Mouse (Mus musculus) testis, postnatal 10 days (tissue): Measurements from ENCODE around the gene Arcn1.
A peak's percentile ranks its signal among the peaks of the same experiment; 100 is the strongest.

Source experiments
- DNase-seq: peaks from one replicate; pipeline ENCODE4 v3.0.0; 2021; ENCODE audit warnings: low spot score

Gene Arcn1

DNA sequence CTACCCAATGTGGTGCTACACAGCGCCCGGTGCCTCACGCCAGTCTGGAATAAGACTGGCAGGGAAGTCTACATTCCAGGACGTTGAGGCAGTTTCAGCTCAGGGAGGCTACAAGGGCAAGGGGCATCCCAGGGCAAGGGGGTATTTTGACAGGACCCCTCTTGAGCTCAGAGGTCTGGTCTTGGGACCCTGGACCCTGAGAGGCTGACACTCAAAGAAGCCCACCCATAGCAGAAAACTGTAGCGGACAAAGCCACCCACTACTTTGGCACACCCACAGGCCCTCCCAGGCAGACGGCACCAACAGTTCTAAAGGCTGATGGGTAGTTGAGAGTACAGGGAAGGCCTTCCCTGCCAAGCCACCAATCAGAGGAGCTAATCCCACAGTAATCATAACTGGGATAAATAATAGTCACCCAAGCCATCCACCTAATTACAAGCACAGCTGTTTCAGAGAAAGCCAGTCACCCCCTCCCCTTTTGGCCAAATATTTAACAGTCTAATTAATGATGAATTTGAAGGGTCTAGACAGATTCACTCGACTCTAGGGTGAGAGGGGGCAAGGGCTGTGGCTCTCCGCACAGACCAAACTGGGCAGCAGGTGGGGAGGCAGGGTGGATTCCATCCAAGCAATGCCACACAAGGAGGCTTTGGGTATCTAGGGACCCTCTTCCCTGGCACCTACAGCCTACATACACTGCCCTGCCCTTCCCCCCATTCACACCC, 47.9 kb downstream of the Arcn1 start:
- DNase-seq = no peak

DNA sequence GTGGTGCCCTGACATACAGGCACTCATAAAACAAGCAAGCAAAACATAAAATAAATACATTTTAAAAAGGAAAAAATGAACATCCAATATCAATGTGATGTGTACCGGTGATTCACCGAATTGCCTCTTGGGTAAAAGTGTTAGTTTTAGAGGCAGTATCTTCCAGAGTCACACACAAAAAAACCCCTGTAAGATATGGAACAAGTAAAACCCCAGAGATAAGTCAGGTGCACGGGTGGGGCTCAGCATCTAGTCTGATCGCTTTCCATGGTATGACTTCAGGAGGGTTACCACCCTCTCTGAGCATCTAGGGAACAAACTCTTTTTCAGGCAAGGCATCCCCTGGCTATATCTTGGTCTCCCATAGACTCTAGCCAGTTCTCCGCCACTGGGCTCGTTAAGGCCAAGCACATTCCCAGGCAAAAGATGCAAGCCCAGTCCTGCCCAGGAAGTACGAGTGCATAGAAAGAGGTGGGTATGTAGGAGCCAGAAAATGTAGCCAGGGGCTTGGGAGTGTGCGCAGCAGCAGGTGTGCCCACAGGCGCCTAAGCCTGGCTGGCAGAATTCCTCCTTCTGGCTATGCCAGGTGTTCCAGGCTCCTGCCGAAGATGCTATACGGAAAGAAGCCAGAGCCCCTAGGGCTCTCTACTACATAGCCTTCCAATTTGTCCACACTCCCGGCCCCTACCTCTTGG, 48.6 kb downstream of the Arcn1 start:
- DNase-seq = no peak

DNA sequence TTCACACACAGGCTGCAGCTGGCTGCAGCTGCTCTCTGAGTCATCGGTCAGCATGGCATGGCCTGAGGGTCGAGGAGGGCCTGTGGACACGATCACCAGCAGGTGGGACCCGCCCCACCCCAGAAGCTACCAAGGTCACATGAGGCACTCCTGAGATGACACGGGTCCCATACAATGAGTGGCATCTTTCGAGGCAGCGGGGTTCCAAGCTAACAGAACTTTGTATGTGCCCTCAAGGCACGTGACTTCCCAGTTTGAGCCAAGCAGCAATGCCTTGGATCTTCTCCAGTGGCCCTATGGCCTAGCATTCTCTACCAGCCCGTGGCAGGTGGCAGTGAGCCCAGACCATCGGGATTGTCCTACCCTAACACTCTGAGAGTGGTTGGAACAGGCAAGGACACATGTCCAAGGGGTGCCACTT, 49.8 kb downstream of the Arcn1 start:
- DNase-seq = no peak

DNA sequence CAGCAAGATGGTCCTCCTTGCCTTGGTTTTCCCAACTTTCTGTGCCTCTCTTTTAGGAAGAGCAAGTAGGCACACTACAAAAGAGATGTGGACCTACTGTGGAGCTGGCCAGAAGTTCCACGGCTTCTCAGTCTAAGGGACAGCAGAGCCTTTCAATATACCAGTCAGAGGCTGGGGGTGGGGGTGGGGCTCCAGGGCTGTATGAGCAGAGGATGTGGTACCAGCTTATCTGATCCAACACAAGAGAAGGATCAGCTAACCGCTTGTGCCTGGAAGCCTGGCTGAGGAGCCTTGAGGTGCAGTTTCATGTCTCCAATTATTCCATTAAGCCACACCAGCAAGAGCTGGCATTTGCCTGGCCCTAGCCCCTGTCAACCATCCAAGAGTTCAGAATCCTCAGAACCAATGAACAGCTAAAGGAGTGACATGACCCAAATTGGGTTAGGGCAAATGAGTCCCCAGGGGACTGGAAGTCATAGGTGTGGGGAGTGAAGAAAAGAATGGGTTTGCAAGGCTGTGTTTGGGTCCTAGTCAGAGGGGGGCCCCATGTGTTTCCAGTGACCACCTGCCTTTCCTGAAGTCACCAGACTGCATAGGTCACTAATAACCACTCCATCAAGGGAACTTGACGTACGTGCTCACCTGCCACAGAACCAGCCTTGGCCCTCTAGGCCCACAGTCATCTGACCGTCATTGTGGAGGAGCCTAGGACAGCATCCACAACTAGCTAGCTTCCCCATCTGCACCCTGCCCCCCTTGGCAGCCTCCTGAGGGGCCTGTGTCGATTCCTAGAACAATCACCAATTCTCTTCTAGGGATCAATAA, 50.4 kb downstream of the Arcn1 start:
- DNase-seq = no peak

DNA sequence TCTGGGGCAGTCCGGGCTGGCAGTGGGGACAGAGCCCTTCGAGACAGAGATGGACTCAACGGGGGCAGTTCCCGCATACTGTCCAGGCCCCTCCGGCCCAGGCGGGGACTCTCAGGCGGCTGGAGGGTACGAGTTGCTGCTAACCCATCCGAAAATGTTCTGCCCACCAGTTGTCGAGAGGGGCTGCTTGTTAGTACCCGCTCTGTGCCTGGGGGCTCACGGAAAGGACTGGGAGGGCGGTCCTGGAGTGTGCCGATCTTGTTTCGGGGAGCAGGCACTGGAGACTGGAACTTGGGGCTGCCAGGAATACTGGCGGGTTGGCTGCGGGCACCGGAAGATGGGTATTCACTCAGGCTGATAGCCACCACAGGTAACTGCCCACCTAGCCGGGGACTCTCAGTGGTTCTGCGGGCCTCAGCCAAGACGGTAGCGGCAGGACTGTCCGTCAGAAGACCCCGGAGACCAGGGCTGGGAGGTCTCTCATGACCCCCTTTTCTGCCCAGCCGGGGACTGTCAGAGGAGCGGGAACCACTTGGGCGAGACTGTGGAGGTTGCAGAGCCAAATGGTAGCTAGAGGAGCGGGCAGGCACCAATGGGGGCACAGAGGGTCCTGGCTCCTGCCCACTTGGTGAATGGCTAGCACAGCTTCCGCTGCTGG, 51.8 kb downstream of the Arcn1 start:
- DNase-seq = no peak

DNA sequence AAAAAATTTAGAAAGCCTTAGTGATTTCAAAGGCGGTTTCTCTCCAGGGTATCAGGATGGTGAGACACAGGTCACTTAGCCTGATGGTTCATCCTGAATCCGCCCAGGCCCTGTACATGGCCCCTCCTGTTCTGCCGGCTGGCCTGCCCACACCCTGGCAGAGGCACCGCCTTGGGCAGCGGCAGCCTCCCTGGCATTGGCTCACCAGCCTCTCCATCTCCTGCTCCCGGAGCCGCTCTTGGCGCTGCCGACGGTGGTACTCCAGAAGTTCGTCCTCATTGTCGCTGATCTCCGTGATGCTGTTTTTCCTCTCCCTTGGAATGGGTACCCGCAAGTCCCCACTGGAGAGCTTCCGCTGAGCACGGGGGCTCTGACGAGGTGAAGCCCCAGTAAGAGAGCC, 52.5 kb downstream of the Arcn1 start:
- no peak for DNase-seq

DNA sequence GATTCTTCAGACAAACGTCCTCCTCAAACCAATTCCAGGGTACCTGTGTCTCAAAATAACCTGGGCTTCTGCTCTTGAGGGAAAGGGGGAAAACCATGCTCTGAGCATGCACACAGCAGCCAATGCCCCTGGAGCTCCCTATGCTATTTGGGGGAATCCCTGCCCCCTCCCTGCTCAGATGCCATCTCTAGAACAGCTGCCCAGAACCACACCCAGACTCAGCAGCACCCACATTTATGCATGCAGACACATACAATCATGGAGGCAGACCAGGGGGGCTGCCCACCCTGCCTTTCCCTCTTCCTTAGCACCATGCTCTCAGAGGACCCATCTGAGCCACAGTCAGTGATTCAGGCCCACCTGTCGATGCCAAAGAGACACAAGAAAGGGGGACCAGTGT, 54.1 kb downstream of the Arcn1 start:
- no peak for DNase-seq

DNA sequence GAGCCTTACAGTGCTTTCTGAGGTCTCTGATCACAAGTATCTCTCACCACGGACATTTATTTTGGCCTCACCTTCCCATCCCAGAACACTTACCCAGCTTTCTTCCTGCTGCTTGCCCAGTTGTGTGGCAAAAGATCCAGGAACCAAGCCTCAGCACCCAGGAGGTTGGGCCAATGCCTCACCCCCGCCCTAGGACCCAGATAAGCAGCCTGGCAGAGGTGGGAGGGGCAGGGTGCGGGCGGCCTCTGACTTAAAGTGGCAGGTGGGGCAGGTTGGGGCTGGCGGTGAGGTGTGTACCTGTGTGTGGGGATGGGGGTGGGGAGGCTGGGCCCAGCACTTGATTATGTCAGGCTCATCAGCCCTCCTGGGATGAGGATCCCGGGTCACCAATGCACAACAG, 54.6 kb downstream of the Arcn1 start:
- no peak for DNase-seq

DNA sequence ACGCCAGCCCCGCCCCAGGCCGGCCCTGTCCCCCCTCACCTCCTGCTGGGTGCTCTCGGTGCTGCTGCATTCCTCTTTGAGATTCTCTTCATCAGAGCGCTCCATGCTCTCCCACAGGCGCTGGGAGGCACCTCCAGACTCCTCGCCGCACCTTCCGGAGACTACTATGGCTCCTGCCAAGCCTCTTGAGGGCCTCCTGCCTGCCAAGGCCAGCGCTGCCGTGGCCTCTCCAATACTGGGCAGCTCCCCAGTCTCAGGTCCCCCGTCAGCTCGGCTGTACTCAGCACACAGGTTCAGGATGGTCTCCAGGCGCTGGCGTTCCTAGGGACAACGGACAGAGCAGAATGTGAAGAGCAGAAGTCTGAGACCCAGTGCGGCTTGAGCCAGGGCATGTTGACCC, 56.0 kb downstream of the Arcn1 start:
- DNase-seq = no peak

DNA sequence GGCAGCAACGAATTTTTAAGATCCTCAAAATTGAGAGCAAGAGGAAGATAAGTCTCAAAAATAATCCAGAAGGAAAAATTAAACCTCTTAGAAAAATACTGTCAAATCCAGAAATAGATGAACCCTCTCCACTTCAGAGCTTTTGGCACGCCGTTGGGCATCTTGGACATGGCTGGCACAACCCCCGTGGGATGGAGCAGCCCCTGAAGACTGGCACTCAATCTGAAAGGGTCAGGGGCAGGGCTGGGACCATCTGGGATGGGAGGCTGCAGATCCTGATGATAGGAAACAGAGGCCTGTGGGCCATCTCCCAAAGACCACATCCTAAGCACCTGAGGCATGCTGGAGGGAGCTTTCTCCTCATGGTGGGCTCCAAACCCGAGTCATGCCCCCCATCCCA, 57.4 kb downstream of the Arcn1 start:
- DNase-seq = no peak

DNA sequence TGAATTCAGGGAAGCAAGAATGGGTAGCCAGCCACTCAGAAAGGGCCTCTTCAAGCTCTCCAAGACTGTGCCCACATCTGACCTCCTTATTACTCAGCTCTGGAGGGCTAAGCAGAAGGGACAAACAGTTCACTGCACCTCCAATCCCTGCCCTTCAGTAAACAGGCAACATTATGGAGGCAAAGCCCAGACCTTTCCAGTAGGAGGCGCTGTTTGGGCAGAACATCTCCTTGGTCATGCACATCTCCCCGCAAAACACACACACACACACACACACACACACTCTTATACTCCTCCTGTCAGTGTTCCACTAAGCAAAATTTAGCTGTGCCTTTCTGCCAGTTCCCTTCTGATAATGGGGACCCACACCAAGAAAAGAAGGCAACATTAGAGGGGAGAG, 58.0 kb downstream of the Arcn1 start:
- peak; percentile 65 for DNase-seq

DNA sequence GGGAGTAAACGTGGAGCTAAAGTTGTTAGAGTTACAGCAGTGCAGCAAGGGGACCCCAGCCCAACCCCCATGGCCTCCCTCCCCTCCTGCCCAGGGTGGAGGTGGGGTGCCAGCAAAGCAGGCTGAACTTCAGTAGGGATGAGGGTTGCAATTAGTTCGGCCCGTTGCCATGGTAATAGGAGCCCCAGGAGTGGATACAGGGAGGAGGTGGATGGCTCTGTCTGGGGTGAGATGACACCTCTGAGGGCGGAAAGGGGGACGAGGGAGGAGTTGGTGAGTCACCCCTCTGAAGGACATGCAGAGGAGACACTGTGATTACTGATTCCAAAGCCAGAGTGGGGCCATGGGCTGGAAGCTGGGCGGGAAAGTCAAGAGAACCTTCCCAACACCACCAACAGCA, 58.7 kb downstream of the Arcn1 start:
- no peak for DNase-seq

DNA sequence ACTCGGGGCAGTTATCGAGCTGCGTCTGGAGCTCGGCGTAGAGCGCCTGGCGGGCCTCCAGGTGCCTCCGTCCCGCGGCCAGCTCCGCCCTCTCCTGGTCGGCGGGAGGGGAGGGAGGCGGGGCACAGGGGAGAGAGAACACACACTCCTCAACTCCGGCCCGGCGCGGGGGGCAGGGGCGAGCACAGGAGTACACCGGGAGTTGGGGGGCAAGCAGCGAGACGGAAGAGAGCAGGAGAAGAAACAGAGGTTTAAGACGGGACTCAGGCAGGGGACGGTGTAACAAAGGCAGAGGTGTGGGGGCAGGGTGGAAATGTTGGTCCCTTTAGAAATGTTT, 59.2 kb downstream of the Arcn1 start:
- DNase-seq = peak; percentile 92

DNA sequence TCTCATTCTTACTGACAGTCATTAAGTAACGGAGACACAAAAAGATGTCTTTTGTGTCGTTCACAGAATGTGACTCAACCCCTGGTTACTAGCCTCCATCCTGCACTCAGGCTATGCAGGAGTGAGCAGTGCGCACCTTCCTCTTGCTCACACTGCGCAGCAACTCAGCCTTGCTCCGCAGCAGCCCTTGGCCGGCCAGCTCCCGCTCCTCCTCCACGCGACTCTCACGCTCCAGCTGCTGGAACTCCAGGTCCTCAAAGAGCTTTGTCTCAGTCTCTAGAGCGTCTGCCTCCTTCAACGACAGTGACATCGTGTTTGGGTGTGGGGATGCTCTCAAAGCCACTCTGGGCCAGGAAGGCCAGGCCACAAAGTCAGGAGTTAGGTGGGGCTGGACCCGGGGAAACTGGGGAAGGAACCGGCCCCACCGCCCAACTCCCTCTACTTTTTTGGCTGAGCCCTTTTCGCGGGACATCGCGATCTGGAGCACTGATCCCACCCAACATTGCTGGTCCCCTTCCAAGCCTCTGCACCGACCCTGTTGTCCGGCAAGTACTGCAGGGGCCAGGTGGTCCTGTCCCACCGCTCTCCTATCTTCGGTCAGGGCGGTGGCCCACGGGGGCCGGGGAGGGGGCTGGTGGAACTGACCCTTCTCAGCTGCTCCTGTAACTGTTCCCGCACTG, 59.8 kb downstream of the Arcn1 start:
- no peak for DNase-seq

DNA sequence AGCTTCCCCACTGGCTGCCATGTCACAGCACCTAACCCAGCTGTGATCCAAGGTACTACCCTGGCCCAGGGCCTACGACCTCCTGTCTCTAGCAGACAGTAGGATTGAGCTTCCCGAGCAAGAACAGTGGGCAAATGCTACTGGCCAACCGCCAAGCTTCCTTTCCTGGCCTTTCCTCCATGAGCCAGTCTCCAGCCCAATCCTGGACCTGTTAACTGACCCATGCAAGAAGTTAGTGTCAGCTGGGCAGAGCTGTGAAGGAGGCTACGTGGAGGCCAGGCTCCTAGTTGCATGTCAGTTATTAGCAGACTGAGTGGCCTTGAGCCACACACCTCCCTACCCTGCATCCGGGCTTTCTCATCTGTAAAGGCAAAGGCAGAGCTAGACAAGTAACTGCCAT, 67.9 kb downstream of the Arcn1 start:
- no peak for DNase-seq

DNA sequence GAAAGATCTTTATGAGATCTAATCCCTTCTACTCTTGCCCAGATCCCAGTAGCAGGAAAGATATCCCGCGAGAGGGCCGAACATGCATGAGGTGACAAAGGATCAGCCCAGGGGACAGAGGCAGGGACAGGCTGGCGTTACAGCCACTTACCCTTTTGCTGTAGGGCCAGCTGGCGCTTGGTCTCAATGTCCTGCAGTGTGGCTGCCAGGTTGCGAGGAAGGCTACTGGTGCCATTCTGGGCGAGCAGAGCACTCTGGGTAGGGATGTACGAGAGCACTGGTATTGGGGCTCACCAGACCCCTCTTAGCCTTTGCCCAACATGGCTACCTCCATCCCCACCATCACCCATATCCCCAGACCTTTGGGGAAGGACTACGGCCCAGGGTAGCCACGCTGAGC, 68.4 kb downstream of the Arcn1 start:
- no peak for DNase-seq

DNA sequence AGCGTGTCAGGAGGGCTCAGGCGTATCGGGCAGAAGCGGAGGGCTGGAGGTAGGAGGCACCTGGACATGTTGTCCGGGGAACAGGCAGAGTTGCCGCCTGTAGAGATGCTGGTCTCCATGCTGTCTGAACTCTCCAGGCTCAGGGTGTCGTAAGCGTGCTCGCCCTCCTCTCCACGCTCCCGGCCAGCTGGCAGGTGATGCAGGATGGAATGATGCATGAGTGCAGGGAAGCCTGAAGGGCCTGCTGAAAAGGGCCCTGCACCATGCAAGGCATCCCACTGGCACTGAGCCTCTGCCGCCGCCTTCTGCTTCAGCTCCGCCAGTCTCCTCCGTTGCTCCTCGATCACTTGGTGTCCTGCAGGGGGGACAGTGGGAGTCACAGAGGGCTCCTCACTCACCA, 69.8 kb downstream of the Arcn1 start:
- DNase-seq = no peak

DNA sequence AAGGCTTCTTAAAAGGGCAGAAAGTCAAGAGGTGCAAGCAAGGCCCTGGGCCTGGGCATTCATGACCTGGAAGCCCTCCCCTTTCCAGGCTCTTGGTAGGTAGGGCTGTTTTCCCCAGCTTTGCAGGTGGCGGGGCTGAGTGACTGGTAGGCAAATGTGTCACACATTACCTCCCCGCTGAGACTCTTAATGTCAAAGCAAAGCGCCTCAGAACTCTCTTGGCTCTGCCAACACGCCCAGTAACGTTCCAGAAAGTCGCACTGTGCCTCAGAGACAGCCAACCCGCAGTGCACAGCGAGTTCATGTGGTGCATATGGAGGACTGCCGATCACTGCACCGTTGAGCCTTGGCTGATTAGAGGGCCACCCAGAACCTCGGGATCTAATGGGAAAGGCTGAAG, 74.6 kb downstream of the Arcn1 start:
- no peak for DNase-seq

DNA sequence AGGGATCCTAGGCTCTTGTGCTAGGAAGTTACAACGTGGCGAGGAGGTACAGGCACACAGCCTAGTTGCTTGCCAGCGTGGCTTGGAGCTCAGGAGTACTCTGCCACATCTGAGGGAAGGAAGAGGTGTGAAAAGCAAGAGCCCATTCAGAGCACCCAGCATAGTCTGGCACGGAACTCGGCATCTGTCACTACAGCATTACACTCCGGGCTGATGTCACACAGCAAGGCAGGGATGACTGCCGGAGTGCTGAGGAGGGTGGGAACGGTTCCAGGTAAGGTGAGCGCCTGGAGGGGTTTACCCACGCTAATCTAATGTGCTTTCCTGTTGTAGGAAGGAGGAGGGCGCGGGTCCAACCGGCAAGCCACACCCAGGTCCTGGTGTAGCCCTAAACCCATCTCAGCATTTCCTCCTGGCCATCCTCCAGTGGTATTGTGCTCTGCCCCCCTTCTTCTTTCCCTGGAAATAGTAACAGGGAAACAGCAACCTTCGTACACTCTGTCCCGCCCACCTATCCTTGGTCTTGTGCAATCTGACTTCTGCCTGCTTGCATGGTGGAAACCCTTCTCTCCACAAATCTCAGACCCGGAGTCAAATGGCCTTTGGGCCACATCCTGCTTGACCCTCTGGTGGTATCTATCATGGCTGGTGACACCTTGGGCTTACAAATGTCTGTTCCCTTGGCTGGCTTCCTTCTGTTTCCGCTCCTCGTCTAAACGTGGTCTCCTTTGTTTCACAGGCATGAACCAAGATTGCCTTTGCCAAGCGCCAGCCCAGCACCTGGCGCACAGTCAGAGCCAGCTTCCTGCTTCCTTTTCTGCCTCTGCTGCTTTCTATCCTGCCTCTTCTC, 75.7 kb downstream of the Arcn1 start:
- no peak for DNase-seq
